Mouse (Mus musculus): Measurements from ENCODE around the gene Diaph2. TPM values are rescaled to one million over a fixed set of nuclear protein-coding genes. Genes with fewer than 3 reads are reported as not detected.
"Not testable (repeated sequence)": the region's sequence is repeated elsewhere in the genome, so short reads cannot be mapped to it uniquely, and the experiment has no call there.

Diaph2 gene
- polyA plus RNA-seq, 1 experiment from 2014 or later: 26.9 TPM

DNA sequence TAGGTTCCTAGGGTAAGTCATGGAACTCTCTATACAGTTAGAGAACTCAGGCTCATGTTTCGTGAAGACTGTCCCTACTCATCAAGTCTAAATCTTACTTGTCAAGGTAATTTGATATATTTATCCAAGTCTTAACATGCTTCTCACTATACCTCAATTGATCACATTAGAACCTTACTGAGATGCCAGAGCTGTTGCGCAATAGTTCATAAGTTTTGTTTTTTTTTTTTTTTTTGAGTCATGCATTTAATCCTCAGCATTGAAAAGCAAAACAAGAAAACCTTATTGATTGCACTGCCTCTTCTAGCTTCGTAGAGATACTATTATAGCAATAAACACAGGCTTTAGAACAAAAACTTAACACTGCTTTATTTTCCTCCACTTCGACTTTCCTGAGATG lies 529.6 kb downstream of the Diaph2 start:
- no peaks in the 10 kb centered on the region for H3K79me2 ChIP-seq (ENCODE audit: inconsistent target)
- 90% methylated on average over 3 of the region's 4 CpGs for WGBS (ENCODE audit: missing documents)
- H3K27ac ChIP-seq: no peak overlapping the region
- no peaks in the 10 kb centered on the region for H3K36me3 ChIP-seq (ENCODE audit: inconsistent target)
- H3K4me3 ChIP-seq (ENCODE audit: inconsistent target): no peak overlapping the region

DNA sequence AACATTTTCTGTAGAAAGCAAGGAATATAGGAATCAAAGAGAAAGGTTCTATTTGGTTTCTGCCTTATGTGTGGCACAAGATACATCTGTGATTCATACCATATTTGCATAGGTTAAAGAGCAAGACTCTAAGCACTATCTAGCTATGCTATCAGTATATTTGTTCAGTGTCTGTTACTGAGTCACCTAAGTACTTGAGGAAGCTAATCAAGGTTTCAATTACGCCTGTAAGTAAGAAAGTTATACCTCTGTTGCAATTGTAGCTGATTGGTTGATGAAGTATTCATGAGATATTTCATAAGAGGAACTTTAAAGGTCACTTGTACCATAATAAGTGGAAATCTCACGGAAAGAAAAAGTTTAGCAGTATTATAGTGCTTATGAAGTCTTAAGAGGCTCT lies 531.9 kb downstream of the Diaph2 start:
- H3K79me2 ChIP-seq (ENCODE audit: inconsistent target): no peaks in the 10 kb centered on the region
- WGBS (ENCODE audit: missing documents): 73% methylated on average over 2 of the region's 2 CpGs
- H3K27ac ChIP-seq: no peak overlapping the region
- H3K36me3 ChIP-seq (ENCODE audit: inconsistent target): no peaks in the 10 kb centered on the region
- no peak overlapping the region for H3K4me3 ChIP-seq (ENCODE audit: inconsistent target)

DNA sequence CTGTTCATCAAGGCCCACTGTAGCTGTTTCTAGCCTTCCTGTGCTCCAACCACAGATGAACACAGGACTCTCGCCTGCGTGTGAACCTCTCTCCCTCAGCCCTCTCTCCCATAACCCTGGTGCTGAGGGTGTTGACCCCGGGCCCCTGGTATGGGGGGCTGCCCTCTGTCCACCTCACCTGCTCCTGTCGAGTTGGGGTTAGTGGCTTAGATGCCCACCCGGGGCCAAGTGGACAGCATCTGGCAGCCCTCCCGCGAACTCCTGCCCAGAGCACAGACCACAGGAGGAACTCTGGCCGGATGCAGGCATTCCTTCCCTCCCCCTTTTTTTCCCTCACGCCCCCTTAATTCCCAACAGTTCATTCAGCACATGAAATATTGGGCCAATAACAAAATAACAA lies 537.5 kb downstream of the Diaph2 start:
- 83% methylated on average over 9 of the region's 9 CpGs for WGBS (ENCODE audit: missing documents)
- no peak overlapping the region for H3K4me3 ChIP-seq (ENCODE audit: inconsistent target)
- no peaks in the 10 kb centered on the region for H3K36me3 ChIP-seq (ENCODE audit: inconsistent target)
- H3K79me2 ChIP-seq (ENCODE audit: inconsistent target): no peaks in the 10 kb centered on the region
- no peak overlapping the region for H3K27ac ChIP-seq

DNA sequence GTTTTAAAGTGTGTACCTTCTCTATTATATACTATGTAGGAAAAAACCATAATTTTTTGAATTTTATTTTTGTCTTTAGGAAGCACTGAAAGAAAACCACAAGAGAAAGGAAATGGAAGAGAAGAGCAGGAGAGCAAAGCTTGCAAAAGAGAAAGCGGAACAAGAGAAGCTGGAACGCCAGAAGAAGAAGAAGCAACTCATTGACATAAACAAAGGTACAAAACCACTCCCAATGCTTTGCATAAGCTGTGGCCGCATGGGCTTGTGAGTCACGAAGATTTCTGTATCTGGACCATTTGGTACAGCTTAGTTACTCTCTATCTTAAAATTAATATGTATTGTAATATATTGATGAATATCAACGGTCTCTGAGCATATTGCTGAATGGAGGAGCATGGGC lies 540.2 kb downstream of the Diaph2 start:
- WGBS (ENCODE audit: missing documents): 48% methylated on average over 5 of the region's 5 CpGs
- Histone ChIP-seq H3K27ac (no peak overlapping the region), H3K79me2 (ENCODE audit: inconsistent target) (no peaks in the 10 kb centered on the region), H3K4me3 (ENCODE audit: inconsistent target) (no peak overlapping the region), H3K36me3 (ENCODE audit: inconsistent target) (no peaks in the 10 kb centered on the region)

DNA sequence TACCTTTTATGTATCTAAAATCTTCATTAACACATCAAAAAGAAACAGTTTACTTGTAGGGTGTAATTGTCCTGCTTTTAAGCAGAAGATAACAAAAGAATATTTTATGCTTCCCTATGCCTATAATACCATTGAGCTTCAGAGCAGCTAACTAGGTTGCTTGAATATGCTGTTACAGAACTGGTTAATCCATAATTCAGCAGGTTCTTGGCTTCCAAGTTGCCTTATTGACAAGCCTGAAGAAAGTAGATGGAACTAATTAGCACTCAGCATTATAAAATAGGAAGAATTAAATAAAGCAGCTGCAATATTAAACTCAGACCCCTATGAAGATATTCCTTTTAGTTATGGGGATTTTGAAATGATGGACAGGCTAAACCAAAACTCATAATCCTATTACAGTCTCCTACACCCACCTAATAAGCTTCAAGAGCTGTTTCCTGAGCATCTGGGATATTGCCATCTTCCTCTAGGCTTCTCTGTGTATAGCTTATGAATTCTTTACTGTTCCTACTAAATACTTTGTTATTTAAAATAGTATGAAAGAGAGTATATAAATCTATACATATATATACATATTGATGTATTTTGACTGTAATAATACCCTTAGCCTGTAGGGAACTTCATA lies 601.4 kb downstream of the Diaph2 start:
- Histone ChIP-seq H3K27ac (no peak overlapping the region), H3K36me3 (ENCODE audit: inconsistent target) (no peaks in the 10 kb centered on the region), H3K4me3 (ENCODE audit: inconsistent target) (no peak overlapping the region), H3K79me2 (ENCODE audit: inconsistent target) (no peaks in the 10 kb centered on the region)

DNA sequence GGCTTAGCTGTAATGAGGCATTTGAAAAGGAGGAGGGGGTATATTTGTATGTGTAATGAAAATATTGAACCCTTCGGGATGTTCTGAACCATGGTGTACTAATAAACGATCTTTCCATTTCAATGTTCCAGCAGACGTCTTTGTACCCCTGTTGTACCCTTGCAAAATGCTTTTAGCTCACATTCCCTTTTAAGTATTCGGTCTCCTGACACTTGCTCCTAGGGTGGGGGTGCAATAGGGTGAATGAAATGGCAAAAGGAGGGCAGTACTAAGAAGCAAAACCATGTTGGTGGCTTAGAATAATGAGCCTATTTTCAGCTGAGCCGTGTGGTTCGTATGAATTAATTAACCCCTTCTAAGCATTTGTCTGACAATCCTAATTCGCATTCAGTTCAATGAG lies 601.9 kb downstream of the Diaph2 start:
- Histone ChIP-seq H3K79me2 (ENCODE audit: inconsistent target) (no peaks in the 10 kb centered on the region), H3K27ac (no peak overlapping the region), H3K4me3 (ENCODE audit: inconsistent target) (no peak overlapping the region), H3K36me3 (ENCODE audit: inconsistent target) (no peaks in the 10 kb centered on the region)
- WGBS (ENCODE audit: missing documents): 96% methylated on average over 6 of the region's 7 CpGs

DNA sequence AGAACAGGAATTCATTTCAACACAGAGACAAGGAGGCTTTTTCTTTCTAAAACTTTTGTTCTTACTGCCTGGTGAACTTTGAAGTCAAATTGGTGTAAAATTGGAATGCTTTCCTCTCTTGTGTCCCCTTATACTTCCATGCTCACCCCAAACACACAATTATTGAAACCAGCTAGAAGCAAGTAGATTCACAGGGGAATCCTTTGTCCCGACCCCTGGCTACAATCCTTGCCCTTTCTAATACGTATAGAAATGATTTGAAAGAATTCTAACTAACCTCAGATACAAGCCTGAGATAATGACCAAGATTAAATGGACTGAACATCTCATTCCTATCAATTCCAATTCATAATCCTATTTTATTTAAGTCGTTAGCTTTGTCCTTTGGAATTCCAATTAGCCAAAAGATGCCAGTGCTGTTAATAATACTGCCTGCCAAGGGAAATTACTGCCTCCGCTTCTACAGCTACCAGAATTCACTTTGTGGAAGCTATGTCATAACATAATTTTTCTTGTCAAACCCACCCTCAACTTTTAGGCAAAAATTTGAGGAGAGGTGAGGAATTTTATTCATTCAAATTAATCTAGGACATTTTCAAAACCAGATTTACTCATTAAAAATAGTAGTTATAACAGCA lies 644.1 kb downstream of the Diaph2 start:
- H3K79me2 ChIP-seq (ENCODE audit: inconsistent target): no peaks in the 10 kb centered on the region
- WGBS (ENCODE audit: missing documents): 95% methylated on average over 3 of the region's 4 CpGs
- no peak overlapping the region for H3K27ac ChIP-seq
- no peak overlapping the region for H3K4me3 ChIP-seq (ENCODE audit: inconsistent target)
- H3K36me3 ChIP-seq (ENCODE audit: inconsistent target): no peaks in the 10 kb centered on the region

DNA sequence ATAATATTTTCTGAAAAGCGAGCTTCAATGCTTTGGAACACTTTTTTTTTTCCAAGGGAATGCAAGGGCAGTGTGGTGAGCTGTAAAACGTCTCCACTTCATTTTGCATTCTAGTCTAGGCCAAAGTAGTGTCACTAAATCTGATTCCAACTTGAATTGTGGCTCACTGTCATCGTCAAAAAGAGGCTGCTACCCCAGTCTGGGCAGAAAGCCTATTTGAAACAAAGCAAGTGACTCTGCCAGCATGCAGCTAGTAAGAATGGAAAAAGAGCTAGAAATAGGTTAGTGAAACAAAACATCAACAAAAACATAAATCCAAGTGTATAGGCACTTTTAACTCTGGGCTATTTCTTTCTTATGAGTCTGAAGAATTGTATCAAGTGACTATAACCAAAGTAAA lies 653.7 kb downstream of the Diaph2 start:
- Histone ChIP-seq H3K4me3 (ENCODE audit: inconsistent target) (no peak overlapping the region), H3K79me2 (ENCODE audit: inconsistent target) (no peaks in the 10 kb centered on the region), H3K36me3 (ENCODE audit: inconsistent target) (no peaks in the 10 kb centered on the region), H3K27ac (no peak overlapping the region)
- 85% methylated on average over 3 of the region's 3 CpGs for WGBS (ENCODE audit: missing documents)

DNA sequence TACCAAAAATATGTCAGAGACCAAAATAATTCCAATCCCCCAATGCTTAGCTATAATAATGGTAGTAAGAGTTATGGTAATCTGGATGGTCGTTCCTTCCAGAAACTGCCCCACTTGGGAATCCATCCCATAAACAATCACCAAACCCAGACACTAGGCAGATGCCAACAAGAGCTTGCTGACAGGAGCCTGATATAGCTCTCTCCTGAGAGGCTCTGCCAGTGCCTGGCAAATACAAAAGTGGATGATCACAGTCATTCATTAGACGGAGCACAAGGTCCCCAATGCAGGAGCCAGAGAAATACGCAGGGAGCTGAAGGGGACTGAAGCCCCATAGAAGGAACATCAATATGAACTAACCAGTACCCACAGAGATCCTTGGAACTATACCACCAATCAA lies 657.9 kb downstream of the Diaph2 start:
- 76% methylated on average over 2 of the region's 3 CpGs for WGBS (ENCODE audit: missing documents)
- not testable (repeated sequence) for H3K27ac ChIP-seq; H3K79me2 ChIP-seq (ENCODE audit: inconsistent target); H3K4me3 ChIP-seq (ENCODE audit: inconsistent target); H3K36me3 ChIP-seq (ENCODE audit: inconsistent target)

DNA sequence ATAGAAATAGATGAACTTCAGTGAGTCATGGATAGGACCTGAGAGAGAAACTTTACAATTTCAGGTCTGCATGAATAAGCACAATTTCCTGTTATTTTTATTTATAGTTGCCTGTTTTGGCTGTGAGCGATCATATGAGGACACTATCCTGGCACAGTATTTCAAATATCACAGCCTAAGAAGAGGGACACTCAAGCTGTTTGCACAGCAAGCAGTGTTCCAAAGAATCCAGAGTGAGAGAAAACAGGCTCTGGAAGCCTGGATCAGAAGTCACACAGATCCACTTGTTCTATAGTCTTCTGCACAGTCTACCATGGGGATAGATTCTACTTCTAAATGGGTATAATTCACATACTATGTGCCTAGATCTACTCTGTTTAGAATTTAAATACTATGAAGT lies 659.4 kb downstream of the Diaph2 start:
- Histone ChIP-seq H3K27ac (no peak overlapping the region), H3K79me2 (ENCODE audit: inconsistent target) (no peaks in the 10 kb centered on the region), H3K36me3 (ENCODE audit: inconsistent target) (no peaks in the 10 kb centered on the region), H3K4me3 (ENCODE audit: inconsistent target) (no peak overlapping the region)
- WGBS (ENCODE audit: missing documents): 100% methylated on average over 1 of the region's 1 CpGs

DNA sequence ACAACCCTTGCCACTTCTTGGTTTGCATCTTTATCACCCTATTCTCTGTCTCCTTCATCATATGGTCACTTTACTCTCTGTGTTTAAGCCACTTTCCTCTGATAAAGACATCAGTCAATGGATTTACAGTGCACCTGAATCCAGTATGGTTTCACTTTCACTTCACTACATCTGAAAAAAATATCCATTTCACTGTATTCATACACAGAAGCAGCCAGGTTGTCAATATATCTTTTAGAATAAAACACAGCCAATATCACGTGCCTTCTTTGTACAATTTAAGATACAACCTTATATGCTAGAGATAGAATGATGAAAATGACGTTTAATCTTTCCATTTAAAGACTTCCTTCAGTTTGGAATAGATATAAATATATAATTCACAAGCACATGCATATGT lies 673.6 kb downstream of the Diaph2 start:
- H3K79me2 ChIP-seq (ENCODE audit: inconsistent target): no peaks in the 10 kb centered on the region
- 74% methylated on average over 2 of the region's 2 CpGs for WGBS (ENCODE audit: missing documents)

DNA sequence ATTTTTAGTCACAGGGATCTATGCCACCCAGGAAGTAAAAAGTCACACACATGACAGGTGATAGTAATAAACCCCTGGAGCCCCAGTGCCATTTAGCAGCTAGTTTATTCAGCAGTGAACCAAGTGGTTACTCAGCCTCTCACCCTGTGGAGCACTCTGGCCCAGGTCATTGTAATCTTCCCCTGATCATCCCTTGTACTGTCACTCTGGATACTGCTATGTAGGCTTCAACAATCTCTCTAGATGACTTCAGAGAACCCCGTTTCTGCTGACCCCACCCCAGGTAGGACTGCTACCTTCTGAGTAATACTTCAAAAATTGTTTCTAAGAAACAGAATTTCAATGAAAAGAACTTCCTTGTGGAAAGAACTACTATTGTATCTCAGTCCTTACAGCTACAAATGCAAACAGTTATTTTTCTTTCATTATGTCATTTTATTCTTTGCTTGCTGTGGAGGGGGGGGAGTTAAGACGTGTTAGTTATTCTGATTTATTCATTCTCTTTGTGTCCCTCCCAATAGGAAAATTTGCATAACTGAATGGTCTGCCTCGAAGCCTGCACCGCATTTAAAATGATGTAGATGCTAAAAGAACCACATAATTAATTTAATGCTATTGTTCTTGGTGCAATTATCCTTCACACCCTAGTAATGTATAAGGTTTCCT lies 702.4 kb downstream of the Diaph2 start:
- Histone ChIP-seq H3K4me3 (ENCODE audit: inconsistent target) (no peak overlapping the region), H3K36me3 (ENCODE audit: inconsistent target) (no peaks in the 10 kb centered on the region), H3K27ac (no peak overlapping the region), H3K79me2 (ENCODE audit: inconsistent target) (no peaks in the 10 kb centered on the region)
- WGBS (ENCODE audit: missing documents): 84% methylated on average over 4 of the region's 4 CpGs

More for the DNA sequence above, 673.6 kb downstream of the Diaph2 start:
- H3K4me3 ChIP-seq (ENCODE audit: inconsistent target): no peak overlapping the region
- H3K36me3 ChIP-seq (ENCODE audit: inconsistent target): no peaks in the 10 kb centered on the region
- H3K27ac ChIP-seq: no peak overlapping the region

DNA sequence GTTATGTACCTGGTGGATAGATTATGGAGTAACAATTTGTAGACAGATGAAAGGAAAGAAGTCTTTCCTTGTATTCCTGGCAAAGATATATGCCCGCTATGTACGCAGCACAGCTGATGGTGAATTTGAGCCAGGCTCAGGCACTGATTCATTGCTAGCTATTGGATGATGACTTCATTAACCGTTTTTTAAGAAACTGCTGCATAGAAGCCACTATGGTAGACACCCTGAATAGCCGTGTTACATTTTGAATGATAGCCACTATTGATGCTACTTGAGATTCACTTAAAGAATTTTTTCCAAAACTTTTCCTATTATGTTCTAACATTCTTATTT lies 702.9 kb downstream of the Diaph2 start:
- WGBS (ENCODE audit: missing documents): 90% methylated on average over 4 of the region's 4 CpGs
- H3K27ac ChIP-seq: no peak overlapping the region
- no peak overlapping the region for H3K4me3 ChIP-seq (ENCODE audit: inconsistent target)
- no peaks in the 10 kb centered on the region for H3K79me2 ChIP-seq (ENCODE audit: inconsistent target)
- no peaks in the 10 kb centered on the region for H3K36me3 ChIP-seq (ENCODE audit: inconsistent target)

DNA sequence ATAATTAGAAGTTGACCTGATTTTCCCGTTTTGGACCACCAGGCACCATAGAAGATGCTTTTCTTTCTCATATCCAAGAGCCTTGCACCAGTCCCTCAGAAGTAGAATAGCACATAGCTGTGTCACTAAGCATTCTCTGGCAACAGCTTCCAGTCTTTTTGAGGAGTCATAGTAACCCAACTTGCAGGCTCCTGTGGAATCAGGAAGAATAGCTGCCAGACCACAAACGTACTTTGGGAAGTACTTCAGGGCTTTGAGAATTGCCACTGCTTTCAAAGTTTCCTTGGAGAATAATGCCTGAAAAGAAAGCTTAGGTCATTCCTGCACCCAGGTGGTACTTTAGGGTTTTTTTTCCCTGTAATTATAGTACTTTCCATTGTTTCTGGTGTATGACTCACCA lies 723.6 kb downstream of the Diaph2 start:
- Histone ChIP-seq H3K4me3 (ENCODE audit: inconsistent target) (no peak overlapping the region), H3K36me3 (ENCODE audit: inconsistent target) (no peaks in the 10 kb centered on the region), H3K27ac (no peak overlapping the region), H3K79me2 (ENCODE audit: inconsistent target) (no peaks in the 10 kb centered on the region)
- WGBS (ENCODE audit: missing documents): 74% methylated on average over 2 of the region's 2 CpGs

DNA sequence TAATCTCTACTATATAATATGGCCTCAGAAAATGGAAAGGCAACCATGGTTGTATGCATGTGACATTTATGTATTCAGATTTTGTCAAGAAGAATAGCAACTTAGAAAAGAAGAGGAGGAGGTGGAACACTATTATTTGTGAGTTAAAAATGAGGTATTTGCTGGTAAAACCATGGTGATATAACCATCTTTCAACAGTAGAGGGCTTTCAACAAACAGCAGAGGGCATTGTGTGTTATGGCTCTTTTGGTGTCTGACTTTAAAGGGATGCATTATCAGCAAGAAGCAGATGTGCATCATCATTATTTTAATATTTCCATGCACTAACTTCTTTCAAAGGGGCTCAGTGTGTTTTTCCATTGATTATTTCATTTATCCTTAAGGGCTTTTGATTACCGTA lies 731.3 kb downstream of the Diaph2 start:
- 100% methylated on average over 1 of the region's 1 CpGs for WGBS (ENCODE audit: missing documents)
- H3K4me3 ChIP-seq (ENCODE audit: inconsistent target): no peak overlapping the region
- H3K79me2 ChIP-seq (ENCODE audit: inconsistent target): no peaks in the 10 kb centered on the region
- no peak overlapping the region for H3K27ac ChIP-seq
- no peaks in the 10 kb centered on the region for H3K36me3 ChIP-seq (ENCODE audit: inconsistent target)

Data from macrophage (primary cell).